Mouse (Mus musculus): ENCODE measurements at regions not wholly inside any gene's neighbourhood (a gene's known extent, or its start where the extent isn't known, plus 50 kb on each side); places are given as distances from the start of the nearest gene placed in this dataset.

GRCm38 (mm10) chr9:41509597-41509996, 348.1 kb upstream of the Ubash3b start:
- Histone ChIP-seq H3K27me3 (ENCODE audit: insufficient read depth, low read length) (no peaks in the 10 kb centered on the region), H3K36me3 (replicated peaks; ENCODE audit: insufficient read depth, low read length) (no peaks in the 10 kb centered on the region), H3K4me3 (ENCODE audit: low read depth, low read length) (no peak overlapping the region), H3K27ac (ENCODE audit: low read depth) (no peak overlapping the region), H3K4me2 (ENCODE audit: low read depth, low read length) (no peak overlapping the region), H3K4me1 (ENCODE audit: insufficient read depth) (no peaks in the 10 kb centered on the region), H3K9me3 (ENCODE audit: low read length) (no peaks in the 10 kb centered on the region), H3K9ac (replicated peaks) (no peak overlapping the region)
- DNase-seq (no peak), ATAC-seq (no peak)
- 77% methylated on average over 2 of the region's 2 CpGs for WGBS (ENCODE audit: insufficient replicate concordance)
- TF ChIP-seq EP300 (IDR thresholded peaks at IDR 0.05; ENCODE audit: low read depth) (no peak), CTCF (IDR thresholded peaks at IDR 0.05; ENCODE audit: low read depth) (no peak)

GRCm38 (mm10) chr9:41508746-41509145, 347.2 kb upstream of the Ubash3b start:
- no peaks in the 10 kb centered on the region for H3K4me1 ChIP-seq (ENCODE audit: insufficient read depth)
- WGBS (ENCODE audit: insufficient replicate concordance) = 86% methylated on average over 5 of the region's 5 CpGs
- H3K4me3 ChIP-seq (ENCODE audit: low read depth, low read length) = no peak overlapping the region
- no peaks in the 10 kb centered on the region for H3K27me3 ChIP-seq (ENCODE audit: insufficient read depth, low read length)
- H3K9ac ChIP-seq (replicated peaks) = no peak overlapping the region
- H3K27ac ChIP-seq (ENCODE audit: low read depth) = no peak overlapping the region
- TF ChIP-seq CTCF (IDR thresholded peaks at IDR 0.05; ENCODE audit: low read depth) = no peak
- TF ChIP-seq EP300 (IDR thresholded peaks at IDR 0.05; ENCODE audit: low read depth) = no peak
- no peaks in the 10 kb centered on the region for H3K36me3 ChIP-seq (replicated peaks; ENCODE audit: insufficient read depth, low read length)
- ATAC-seq = no peak
- H3K4me2 ChIP-seq (ENCODE audit: low read depth, low read length) = no peak overlapping the region
- no peak for DNase-seq
- H3K9me3 ChIP-seq (ENCODE audit: low read length) = no peaks in the 10 kb centered on the region

GRCm38 (mm10) chr9:41498326-41498725, 336.8 kb upstream of the Ubash3b start:
- Histone ChIP-seq H3K4me1 (ENCODE audit: insufficient read depth) (no peaks in the 10 kb centered on the region), H3K27ac (ENCODE audit: low read depth) (no peak overlapping the region), H3K36me3 (replicated peaks; ENCODE audit: insufficient read depth, low read length) (no peaks in the 10 kb centered on the region), H3K9me3 (ENCODE audit: low read length) (no peaks in the 10 kb centered on the region), H3K27me3 (ENCODE audit: insufficient read depth, low read length) (no peaks in the 10 kb centered on the region), H3K9ac (replicated peaks) (no peak overlapping the region), H3K4me3 (ENCODE audit: low read depth, low read length) (no peak overlapping the region), H3K4me2 (ENCODE audit: low read depth, low read length) (no peak overlapping the region)
- DNase-seq (no peak), ATAC-seq (no peak)
- no peak for TF ChIP-seq CTCF (IDR thresholded peaks at IDR 0.05; ENCODE audit: low read depth)
- TF ChIP-seq EP300 (IDR thresholded peaks at IDR 0.05; ENCODE audit: low read depth) = no peak
- 65% methylated on average over 5 of the region's 5 CpGs for WGBS (ENCODE audit: insufficient replicate concordance)

- Histone ChIP-seq H3K4me3 (ENCODE audit: low read depth, low read length) (no peak overlapping the region), H3K9me3 (ENCODE audit: low read length) (no peaks in the 10 kb centered on the region), H3K4me1 (ENCODE audit: insufficient read depth) (no peaks in the 10 kb centered on the region), H3K27me3 (ENCODE audit: insufficient read depth, low read length) (no peaks in the 10 kb centered on the region), H3K9ac (replicated peaks) (no peak overlapping the region), H3K4me2 (ENCODE audit: low read depth, low read length) (no peak overlapping the region), H3K27ac (ENCODE audit: low read depth) (no peak overlapping the region), H3K36me3 (replicated peaks; ENCODE audit: insufficient read depth, low read length) (no peaks in the 10 kb centered on the region)
- no peak for DNase-seq
- no peak for ATAC-seq
- 76% methylated on average over 3 of the region's 3 CpGs for WGBS (ENCODE audit: insufficient replicate concordance)
- TF ChIP-seq EP300 (IDR thresholded peaks at IDR 0.05; ENCODE audit: low read depth) = no peak
- TF ChIP-seq CTCF (IDR thresholded peaks at IDR 0.05; ENCODE audit: low read depth) = no peak
These were observed 328.6 kb upstream of the Ubash3b start for GRCm38 (mm10) chr9:41490112-41490511.

GRCm38 (mm10) chr9:41488046-41488445, 326.5 kb upstream of the Ubash3b start:
- H3K4me2 ChIP-seq (ENCODE audit: low read depth, low read length) = no peak overlapping the region
- H3K27me3 ChIP-seq (ENCODE audit: insufficient read depth, low read length) = no peaks in the 10 kb centered on the region
- H3K36me3 ChIP-seq (replicated peaks; ENCODE audit: insufficient read depth, low read length) = no peaks in the 10 kb centered on the region
- no peak overlapping the region for H3K9ac ChIP-seq (replicated peaks)
- no peak for ATAC-seq
- TF ChIP-seq CTCF (IDR thresholded peaks at IDR 0.05; ENCODE audit: low read depth) = no peak
- no peak for TF ChIP-seq EP300 (IDR thresholded peaks at IDR 0.05; ENCODE audit: low read depth)
- H3K9me3 ChIP-seq (ENCODE audit: low read length) = no peaks in the 10 kb centered on the region
- no peak for DNase-seq
- H3K4me3 ChIP-seq (ENCODE audit: low read depth, low read length) = no peak overlapping the region
- WGBS (ENCODE audit: insufficient replicate concordance) = 68% methylated on average over 2 of the region's 2 CpGs
- H3K4me1 ChIP-seq (ENCODE audit: insufficient read depth) = no peaks in the 10 kb centered on the region
- no peak overlapping the region for H3K27ac ChIP-seq (ENCODE audit: low read depth)

- H3K4me1 ChIP-seq (ENCODE audit: insufficient read depth) = no peaks in the 10 kb centered on the region
- no peak overlapping the region for H3K9ac ChIP-seq (replicated peaks)
- DNase-seq (no peak), ATAC-seq (no peak)
- H3K27me3 ChIP-seq (ENCODE audit: insufficient read depth, low read length) = no peaks in the 10 kb centered on the region
- TF ChIP-seq EP300 (IDR thresholded peaks at IDR 0.05; ENCODE audit: low read depth) (no peak), CTCF (IDR thresholded peaks at IDR 0.05; ENCODE audit: low read depth) (no peak)
- H3K27ac ChIP-seq (ENCODE audit: low read depth) = no peak overlapping the region
- H3K4me2 ChIP-seq (ENCODE audit: low read depth, low read length) = no peak overlapping the region
- no peaks in the 10 kb centered on the region for H3K36me3 ChIP-seq (replicated peaks; ENCODE audit: insufficient read depth, low read length)
- H3K9me3 ChIP-seq (ENCODE audit: low read length) = no peaks in the 10 kb centered on the region
- no peak overlapping the region for H3K4me3 ChIP-seq (ENCODE audit: low read depth, low read length)
- WGBS (ENCODE audit: insufficient replicate concordance) = 72% methylated on average over 3 of the region's 3 CpGs
These were observed 321.7 kb upstream of the Ubash3b start for GRCm38 (mm10) chr9:41483218-41483617.
